Mouse (Mus musculus) hindbrain, embryonic 15.5 days (tissue): ENCODE measurements around the gene Tbx21. TPM values are rescaled to one million over a fixed set of nuclear protein-coding genes. Genes with fewer than 3 reads are reported as not detected.

Source experiments
- ATAC-seq: fragments of 200-750 bp; cut with Nextera tagmentation; 2 replicates; pipeline ENCODE4 v1.8.0; 2017; ENCODE audit warnings: low read depth, moderate number of reproducible peaks, moderate TSS enrichment; ENCODE audit not compliant: low FRiP score
- H3K27ac ChIP-seq: fragments of 300-500 bp; sonication (generic); replicated peaks from 2 replicates; pipeline ENCODE4 v1.5.1; 2015; ENCODE audit warnings: mild to moderate bottlenecking, inconsistent platforms
- H3K27me3 ChIP-seq: fragments of 300-500 bp; sonication (generic); 2 replicates; pipeline ENCODE4 v1.6.1; 2015; ENCODE audit warnings: control low read depth, inconsistent platforms
- H3K36me3 ChIP-seq: fragments of 300-500 bp; sonication (generic); 2 replicates; pipeline ENCODE4 v1.6.1; 2015; ENCODE audit warnings: control low read depth, inconsistent platforms
- H3K4me1 ChIP-seq: fragments of 300-500 bp; sonication (generic); replicated peaks from 2 replicates; pipeline ENCODE4 v1.6.1; 2015; ENCODE audit warnings: control low read depth, inconsistent platforms
- H3K4me2 ChIP-seq: fragments of 300-500 bp; sonication (generic); 2 replicates; pipeline ENCODE4 v1.6.1; 2015; ENCODE audit warnings: moderate library complexity, mild to moderate bottlenecking, inconsistent platforms
- H3K4me3 ChIP-seq: fragments of 300-500 bp; sonication (generic); 2 replicates; pipeline ENCODE4 v1.5.1; 2015; ENCODE audit warnings: mild to moderate bottlenecking, inconsistent platforms
- H3K9ac ChIP-seq: fragments of 300-500 bp; sonication (generic); 2 replicates; pipeline ENCODE4 v1.6.1; 2015; ENCODE audit warnings: inconsistent platforms
- H3K9me3 ChIP-seq: fragments of 300-500 bp; sonication (generic); 2 replicates; pipeline ENCODE4 v1.6.1; 2016; ENCODE audit warnings: control low read depth, inconsistent platforms
- WGBS: fragments of 180-500 bp; shearing (Covaris S2); methylation state at CpG from one replicate; pipeline ENCODE4 v1.1.7; 2015; 5-methylcytosine and 5-hydroxymethylcytosine counted together
- microRNA-seq: library from miRNA; unstranded; fragments of <30 nt; microRNA quantifications from one replicate; pipeline ENCODE4, GENCODE M21; 2016
- polyA plus RNA-seq: library from polyadenylated mRNA; unstranded; fragments of >200 nt; fragmentation: Nextera tagmentation; extraction: Ambion mirVana; gene quantifications from 2 replicates; pipeline ENCODE4 v1.2.1, GENCODE M21; 2015

Gene Tbx21
- polyA plus RNA-seq, 1 experiment from 2014 or later: 0.13 TPM

DNA sequence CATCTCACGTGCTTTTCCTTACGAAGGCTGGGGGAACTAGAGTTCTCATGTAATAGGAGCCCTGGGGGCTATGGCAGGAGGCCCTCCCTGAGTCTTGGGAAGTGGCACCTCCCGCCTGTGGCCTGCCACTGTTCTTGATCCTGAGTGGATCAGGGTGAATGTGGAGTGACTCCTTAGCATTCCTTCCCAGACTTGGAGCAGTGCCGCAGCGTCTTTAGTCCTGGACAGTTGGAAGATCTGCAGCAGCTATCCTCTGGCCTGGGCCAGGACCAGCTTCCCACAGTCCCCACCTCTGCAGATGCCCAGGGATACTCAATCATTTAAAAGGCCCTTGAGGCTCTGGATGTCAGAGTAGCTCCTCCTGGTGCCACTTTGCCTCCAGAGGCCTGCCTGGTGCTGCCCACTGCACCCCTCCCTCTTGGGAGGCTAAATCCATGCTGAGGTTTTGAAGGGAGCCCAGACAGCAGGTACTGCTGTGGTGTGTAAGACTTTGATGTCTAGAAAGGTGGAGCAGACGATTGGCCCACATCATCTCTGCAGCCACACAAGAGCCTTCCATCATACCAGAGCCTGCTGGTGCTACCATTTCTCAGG, 65.5 kb downstream of the Tbx21 start:
- peaks cover 25% of the 10 kb centered on the region for H3K4me1 ChIP-seq
- H3K36me3 ChIP-seq: peaks cover 31% of the 10 kb centered on the region
- no peak overlapping the region for H3K9ac ChIP-seq
- no peak for ATAC-seq
- H3K4me2 ChIP-seq: no peak overlapping the region
- no peak overlapping the region for H3K4me3 ChIP-seq
- H3K27ac ChIP-seq: no peak overlapping the region
- WGBS: 78% methylated on average over 6 of the region's 6 CpGs
- H3K27me3 ChIP-seq: no peaks in the 10 kb centered on the region
- H3K9me3 ChIP-seq: no peaks in the 10 kb centered on the region

DNA sequence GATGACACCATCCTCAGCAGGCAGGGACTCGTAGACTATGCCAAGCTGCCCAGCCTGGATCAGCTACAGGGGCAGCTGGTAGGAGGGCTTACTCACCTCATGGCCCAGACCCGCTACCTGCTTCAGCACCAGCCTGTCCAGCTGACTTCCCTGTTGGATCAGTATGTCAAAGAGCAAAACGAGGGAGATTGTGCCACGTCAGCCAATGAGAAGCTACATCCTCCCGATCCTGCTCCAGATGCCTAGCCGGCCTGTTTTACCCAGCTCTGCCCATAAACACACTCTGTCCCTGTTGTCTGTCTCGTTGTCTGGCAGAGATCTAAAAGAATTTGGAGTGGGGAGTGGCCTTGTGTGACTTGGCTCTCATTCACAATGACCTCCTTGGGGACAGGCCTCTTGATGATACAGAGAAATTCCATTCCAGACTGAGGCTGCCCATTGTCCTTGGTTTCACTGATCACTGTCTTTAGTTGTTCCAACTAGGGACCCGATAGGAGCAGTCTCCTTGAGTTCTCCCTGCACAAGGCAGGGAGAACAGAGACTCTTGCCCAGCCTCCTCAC, 67.0 kb downstream of the Tbx21 start:
- no peak overlapping the region for H3K4me3 ChIP-seq
- peaks cover 25% of the 10 kb centered on the region for H3K4me1 ChIP-seq
- 81% methylated on average over 8 of the region's 8 CpGs for WGBS
- no peak for ATAC-seq
- H3K36me3 ChIP-seq: peaks cover 20% of the 10 kb centered on the region
- H3K4me2 ChIP-seq: no peak overlapping the region
- H3K27me3 ChIP-seq: no peaks in the 10 kb centered on the region
- no peak overlapping the region for H3K9ac ChIP-seq
- H3K9me3 ChIP-seq: no peaks in the 10 kb centered on the region
- H3K27ac ChIP-seq: no peak overlapping the region

Small RNAs within 50 kb of the gene (microRNA-seq; reads per million reads assigned to microRNA genes)
- gene Mir7235 (not detected), gene Mir8103 (0.87 reads per million)

Other genes starting within 250 kb of the Tbx21 start
- gene Cdk5rap3, start 198.8 kb downstream of the Tbx21 start, polyA plus RNA-seq: 81.6 and 82.8 TPM in 2 replicates
- gene Prr15l, start 187.2 kb downstream of the Tbx21 start, polyA plus RNA-seq: 0.35 and 0.41 TPM in 2 replicates
- gene Pnpo, start 171.3 kb downstream of the Tbx21 start, polyA plus RNA-seq: 30.4 and 32.5 TPM in 2 replicates
- gene Sp2, start 132.4 kb downstream of the Tbx21 start, polyA plus RNA-seq: 16.6 and 18.6 TPM in 2 replicates
- 0.43 and 0.62 TPM in 2 replicates for gene Sp6, start 101.9 kb downstream of the Tbx21 start, polyA plus RNA-seq
- gene Scrn2, start 85.4 kb downstream of the Tbx21 start, polyA plus RNA-seq: 14.5 and 15.1 TPM in 2 replicates
- 3.3 and 3.6 TPM in 2 replicates for gene Lrrc46, start 73.9 kb downstream of the Tbx21 start, polyA plus RNA-seq
- 62.2 and 63.9 TPM in 2 replicates for gene Mrpl10, start 73.8 kb downstream of the Tbx21 start, polyA plus RNA-seq
- 12.1 and 12.2 TPM in 2 replicates for gene Osbpl7, start 64.7 kb downstream of the Tbx21 start, polyA plus RNA-seq
- 10.3 and 11.1 TPM in 2 replicates for gene Tbkbp1, start 36.2 kb upstream of the Tbx21 start, polyA plus RNA-seq
- 31.8 and 33.9 TPM in 2 replicates for gene Kpnb1, start 72.5 kb upstream of the Tbx21 start, polyA plus RNA-seq
- gene Npepps, start 165.3 kb upstream of the Tbx21 start, polyA plus RNA-seq: 131 and 142 TPM in 2 replicates
- gene Mrpl45, start 200.4 kb upstream of the Tbx21 start, polyA plus RNA-seq: 36.8 and 38.2 TPM in 2 replicates
- gene Gpr179, start 236.7 kb upstream of the Tbx21 start, polyA plus RNA-seq: 0.12 and 0.30 TPM in 2 replicates
- gene Socs7, start 247.2 kb upstream of the Tbx21 start, polyA plus RNA-seq: 9.0 and 9.5 TPM in 2 replicates